Mouse (Mus musculus) layer of hippocampus, adult 2 months (tissue): ENCODE data around the gene Tppp3. TPM values are rescaled to one million over a fixed set of nuclear protein-coding genes. Genes with fewer than 3 reads are reported as not detected.

Source experiments
- DNase-seq, 2 experiments: peaks; one replicate each; pipeline ENCODE4 v3.0.0; 2022; ENCODE audit warnings: low spot score in 2 of 2
- H3K27ac ChIP-seq: fragments of 200-600 bp; 2 replicates; pipeline ENCODE4 v1.8.1; 2022
- H3K4me3 ChIP-seq: fragments of 200-600 bp; 2 replicates; pipeline ENCODE4 v1.8.1; 2022; ENCODE audit warnings: mild to moderate bottlenecking
- CTCF ChIP-seq: fragments of 200-600 bp; conservative IDR thresholded peaks from 2 replicates; pipeline ENCODE4 v1.8.1; 2022; ENCODE audit warnings: antibody characterized with exemption, mild to moderate bottlenecking, moderate library complexity
- total RNA-seq, 2 experiments: library from RNA; stranded (reverse); gene quantifications; 2 replicates each; pipeline ENCODE4 v1.2.3; 2021

Tppp3 gene
- total RNA-seq, 2 experiments from 2014 or later, result 36.5 to 36.8 TPM

GRCm38 (mm10) chr8:105469041-105469695 is 2.2 kb downstream of the Tppp3 start:
- no peak for TF ChIP-seq CTCF
- Histone ChIP-seq H3K4me3 (peak overlapping the region; percentile 57), H3K27ac (peak overlapping the region; percentile 83)
- peak; percentile 43 to 71 for DNase-seq

DNA sequence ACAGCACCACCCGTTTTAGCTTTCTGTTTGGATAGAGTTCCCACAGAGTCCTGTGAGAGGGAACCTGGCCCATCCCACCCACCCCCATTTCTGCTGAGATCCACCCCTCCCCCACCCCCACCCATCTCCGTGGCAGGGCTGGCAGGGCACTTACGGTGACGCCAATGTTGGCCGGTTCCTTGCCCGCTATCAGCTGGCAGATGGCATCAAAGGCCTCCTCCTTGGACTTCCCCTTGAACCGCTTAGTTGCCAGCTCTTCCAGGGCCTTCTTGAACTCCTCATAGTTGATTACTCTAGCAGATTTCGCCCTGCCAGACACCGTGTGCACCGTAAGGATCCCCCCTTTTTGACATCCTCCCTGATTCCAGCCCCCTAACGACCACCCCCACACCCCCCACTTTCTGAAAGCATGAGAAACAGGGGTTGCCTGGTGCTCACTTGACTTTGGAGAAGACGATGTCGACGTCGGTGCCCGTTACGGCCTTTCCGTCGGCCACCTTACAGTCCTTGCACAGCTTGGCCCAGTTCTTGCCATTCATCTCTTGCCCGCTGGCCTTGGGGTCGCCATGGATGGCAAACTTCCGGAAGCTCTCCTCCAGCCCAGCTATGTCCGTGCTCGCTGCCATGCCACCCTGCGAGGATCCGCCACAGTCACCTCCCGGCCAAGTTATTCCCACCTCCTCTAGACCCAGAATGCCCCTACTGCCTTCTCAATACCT is 3.2 kb downstream of the Tppp3 start:
- H3K27ac ChIP-seq, result peak overlapping the region; percentile 83
- DNase-seq, result no peak
- no peak overlapping the region for H3K4me3 ChIP-seq
- no peak for TF ChIP-seq CTCF

DNA sequence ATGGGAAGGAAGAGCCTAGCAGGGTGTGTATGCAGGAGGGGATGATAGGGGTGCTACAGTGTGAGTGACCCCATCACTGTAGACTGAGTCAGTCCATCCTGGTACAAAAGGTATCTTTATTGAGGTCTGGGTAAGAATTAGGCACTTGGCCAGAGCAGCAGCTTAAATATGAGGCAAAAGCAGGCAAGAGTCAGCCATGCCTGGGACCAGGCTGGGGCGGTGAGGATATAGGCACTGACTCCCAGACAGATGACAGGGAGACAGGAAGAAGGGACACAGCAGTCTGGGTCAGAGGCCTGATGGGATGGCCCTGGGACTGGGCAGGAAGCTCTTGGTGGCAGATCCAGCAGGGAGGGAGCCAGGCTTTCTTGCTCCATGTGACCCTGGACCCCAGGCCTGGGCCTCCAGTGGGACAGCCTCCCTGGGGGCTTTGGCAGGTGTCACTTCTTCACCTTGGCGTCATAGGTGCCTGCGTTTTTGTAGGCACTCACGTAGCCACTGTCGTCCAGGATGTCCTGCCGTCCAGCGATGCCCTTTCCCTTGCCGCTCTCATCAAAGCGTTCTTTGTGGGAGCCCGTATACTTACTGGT is 3.8 kb downstream of the Tppp3 start:
- TF ChIP-seq CTCF, result no peak
- no peak for DNase-seq
- H3K27ac ChIP-seq, result peak overlapping the region; percentile 68
- H3K4me3 ChIP-seq, result no peak overlapping the region

DNA sequence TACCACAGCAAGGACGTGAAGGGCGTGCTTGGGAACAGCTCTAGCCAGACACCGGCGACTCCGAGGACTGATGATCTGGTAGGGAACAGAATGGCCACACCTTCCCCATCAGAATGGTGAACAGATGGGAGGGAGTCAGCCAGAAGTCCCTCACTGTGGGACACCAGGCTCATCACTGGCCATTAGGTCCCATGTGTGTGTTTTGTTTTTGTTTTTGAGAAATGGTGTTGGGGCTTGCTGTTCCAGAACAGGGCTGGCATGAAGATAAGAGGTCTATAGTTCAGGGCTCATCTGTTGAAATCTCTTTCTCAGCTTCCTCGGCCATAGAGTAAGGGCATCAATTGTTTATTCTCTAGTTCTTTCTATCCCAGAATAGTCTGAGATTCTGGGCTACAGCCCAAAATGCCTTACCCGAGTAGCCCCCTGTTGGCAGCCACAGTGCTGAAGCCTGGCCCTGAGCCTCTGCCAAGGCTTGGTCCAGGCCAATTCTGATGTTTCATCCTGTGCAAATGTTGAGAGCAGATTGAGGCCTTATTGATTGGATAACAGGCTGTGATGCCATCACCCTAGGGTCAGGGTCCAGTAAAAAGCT is 4.5 kb downstream of the Tppp3 start:
- peak; percentile 68 to 72 for DNase-seq
- no peak overlapping the region for H3K4me3 ChIP-seq
- peak overlapping the region; percentile 68 for H3K27ac ChIP-seq
- TF ChIP-seq CTCF, result peak; percentile 54

- Histone ChIP-seq H3K27ac (peak overlapping the region; percentile 68), H3K4me3 (no peak overlapping the region)
- no peak for DNase-seq
- no peak for TF ChIP-seq CTCF
Measured at GRCm38 (mm10) chr8:105466246-105466645, 5.1 kb downstream of the Tppp3 start.

- TF ChIP-seq CTCF, result no peak
- no peak for DNase-seq
- Histone ChIP-seq H3K4me3 (no peak overlapping the region), H3K27ac (no peak overlapping the region)
Measured at GRCm38 (mm10) chr8:105464595-105464994, 6.7 kb downstream of the Tppp3 start.

DNA sequence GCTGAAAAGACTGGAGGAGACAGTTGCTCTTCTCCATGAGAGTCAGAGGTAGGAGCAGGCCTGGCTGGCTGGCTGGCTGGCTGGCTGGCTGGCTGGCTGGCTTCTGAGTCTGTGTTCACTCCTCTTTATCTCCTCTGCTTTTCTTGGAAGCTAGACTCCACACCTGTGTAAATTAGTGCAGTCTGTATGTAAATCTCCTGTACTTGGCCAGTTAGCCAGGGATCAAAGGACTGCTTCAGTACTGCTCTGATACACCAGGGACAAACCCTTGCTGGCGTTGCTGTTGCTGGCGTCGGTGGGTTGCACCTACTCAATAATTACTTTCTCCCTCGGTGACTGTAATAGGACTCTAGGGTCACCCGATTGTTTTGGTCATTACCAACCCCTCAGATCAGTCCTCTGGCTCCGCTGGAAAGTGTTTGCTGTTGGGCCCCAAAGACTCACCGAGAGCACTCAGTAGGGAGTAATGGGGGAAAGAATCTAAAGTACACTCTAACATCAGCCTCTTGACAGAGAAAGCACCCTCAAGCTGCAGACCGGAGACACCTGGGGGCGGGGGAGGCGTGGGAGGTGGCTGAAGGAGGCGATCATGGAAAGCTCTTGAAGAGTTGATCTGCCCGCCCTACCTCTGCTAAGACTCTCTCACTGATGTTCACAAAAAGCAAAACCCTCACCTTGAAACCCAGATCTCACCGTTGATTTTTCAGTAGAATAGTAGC is 10.1 kb downstream of the Tppp3 start:
- no peak overlapping the region for H3K27ac ChIP-seq
- no peak for DNase-seq
- no peak for TF ChIP-seq CTCF
- no peak overlapping the region for H3K4me3 ChIP-seq

DNA sequence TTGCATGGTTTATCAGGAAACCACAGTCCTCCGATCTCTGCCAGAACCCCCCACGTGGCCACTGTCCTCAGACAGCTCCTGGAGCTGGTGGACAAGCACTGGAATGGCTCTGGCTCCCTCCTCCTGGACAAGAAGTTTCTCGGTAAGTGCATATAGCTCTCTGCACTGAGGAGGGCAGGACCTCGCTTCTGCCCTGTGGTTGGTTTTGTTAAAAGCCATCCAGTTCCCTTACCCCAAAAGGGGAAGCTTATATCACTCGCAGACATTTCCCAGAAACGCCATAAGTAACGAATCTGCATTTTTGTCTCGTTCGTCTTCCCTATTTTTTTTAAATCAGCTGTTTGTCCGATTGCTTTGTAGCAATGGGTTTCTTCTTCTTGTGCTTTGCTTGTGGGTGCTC is 16.1 kb downstream of the Tppp3 start:
- no peak overlapping the region for H3K27ac ChIP-seq
- DNase-seq, result no peak

GRCm38 (mm10) chr8:105454088-105454487 is 17.2 kb downstream of the Tppp3 start:
- no peak overlapping the region for H3K27ac ChIP-seq
- TF ChIP-seq CTCF, result no peak
- DNase-seq, result no peak
- no peak overlapping the region for H3K4me3 ChIP-seq

More for the DNA sequence above, 16.1 kb downstream of the Tppp3 start:
- no peak overlapping the region for H3K4me3 ChIP-seq
- no peak for TF ChIP-seq CTCF

DNA sequence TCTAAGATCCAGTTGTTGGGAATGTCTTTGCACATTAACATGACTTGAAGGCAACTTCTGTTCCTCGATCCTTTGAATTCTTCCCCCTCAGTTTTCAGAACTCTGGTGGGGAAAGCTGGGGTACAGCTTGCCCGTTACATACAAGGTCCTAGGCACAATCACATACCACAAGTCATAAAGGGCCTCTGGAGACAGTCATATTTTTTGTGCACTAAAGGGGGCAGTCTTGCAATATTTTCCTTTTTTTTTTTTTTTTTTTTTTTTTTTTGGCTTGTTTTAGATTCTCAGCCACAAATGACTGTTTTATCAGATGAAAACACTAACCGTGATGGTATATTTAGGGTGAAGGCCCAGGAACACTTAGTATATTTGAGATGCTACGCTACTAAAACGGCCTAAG is 18.0 kb downstream of the Tppp3 start:
- DNase-seq, result no peak
- TF ChIP-seq CTCF, result peak; percentile 71
- Histone ChIP-seq H3K4me3 (no peak overlapping the region), H3K27ac (no peak overlapping the region)

DNA sequence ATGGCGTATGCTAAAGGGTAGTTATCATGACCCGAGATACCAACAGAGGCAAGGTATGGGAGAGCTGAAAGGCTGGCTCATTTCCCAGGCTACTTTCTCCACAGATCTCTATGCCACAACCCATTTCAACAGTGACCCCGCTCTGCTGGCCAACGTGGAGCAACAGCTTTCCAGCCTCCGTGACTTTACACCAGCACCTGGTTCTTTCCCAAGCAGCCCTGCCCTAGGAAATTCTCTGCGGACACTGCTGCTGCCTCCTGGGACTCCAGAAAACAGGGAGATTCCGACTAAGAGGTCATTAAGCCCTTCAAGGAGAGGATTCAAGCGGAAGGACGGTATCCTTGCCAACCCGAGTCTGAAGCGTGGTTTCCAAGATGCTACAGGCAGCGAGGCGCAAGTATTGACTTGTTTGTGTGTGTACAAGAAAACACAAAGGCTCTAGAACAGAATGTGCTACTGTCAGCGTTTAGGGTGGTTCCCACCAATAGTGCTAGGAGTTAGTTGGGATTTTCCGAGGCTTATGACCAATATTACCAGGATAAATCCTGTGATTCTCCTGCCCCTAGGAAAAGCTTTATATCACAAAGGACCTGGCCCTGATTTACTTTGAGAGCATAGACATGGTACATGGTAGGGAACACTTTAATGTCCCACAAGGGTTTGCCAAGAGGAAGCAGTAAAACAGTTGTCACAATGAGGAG is 19.3 kb downstream of the Tppp3 start:
- no peak for TF ChIP-seq CTCF
- no peak overlapping the region for H3K27ac ChIP-seq
- H3K4me3 ChIP-seq, result no peak overlapping the region
- DNase-seq, result no peak

- Histone ChIP-seq H3K4me3 (no peak overlapping the region), H3K27ac (no peak overlapping the region)
- no peak for DNase-seq
- no peak for TF ChIP-seq CTCF
Measured at GRCm38 (mm10) chr8:105450977-105451376, 20.3 kb downstream of the Tppp3 start.

- TF ChIP-seq CTCF, result no peak
- Histone ChIP-seq H3K27ac (no peak overlapping the region), H3K4me3 (no peak overlapping the region)
- DNase-seq, result no peak
Measured at GRCm38 (mm10) chr8:105448596-105448995, 22.7 kb downstream of the Tppp3 start.
